Mouse (Mus musculus) forebrain, embryonic 14.5 days (tissue): ENCODE results near the gene Alox8. TPM values are rescaled to one million over a fixed set of nuclear protein-coding genes. Genes with fewer than 3 reads are reported as not detected.

ENCODE experiments used
- ATAC-seq: fragments of 200-750 bp; cut with Nextera tagmentation; 2 replicates; pipeline ENCODE4 v1.8.0; 2017; ENCODE audit warnings: mild to moderate bottlenecking, moderate library complexity
- DNase-seq: peaks from one replicate; pipeline ENCODE4 v3.0.0-alpha.2; 2015; ENCODE audit warnings: low spot score
- H3K27ac ChIP-seq: fragments of 300-500 bp; sonication (generic); 2 replicates; pipeline ENCODE4 v1.5.1; 2014; ENCODE audit warnings: low read depth, mild to moderate bottlenecking, control low read depth, low read length, moderate library complexity
- H3K27me3 ChIP-seq: fragments of 300-500 bp; sonication (generic); replicated peaks from 2 replicates; pipeline ENCODE4 v1.6.1; 2014; ENCODE audit warnings: low read length, control low read depth, mixed read lengths; ENCODE audit not compliant: control insufficient read depth, insufficient read depth
- H3K36me3 ChIP-seq: fragments of 300-500 bp; sonication (generic); 2 replicates; pipeline ENCODE4 v1.6.1; 2014; ENCODE audit warnings: low read length, control low read depth; ENCODE audit not compliant: control insufficient read depth, insufficient read depth
- H3K4me1 ChIP-seq: fragments of 300-500 bp; sonication (generic); 2 replicates; pipeline ENCODE4 v1.6.1; 2014; ENCODE audit warnings: antibody characterized with exemption, low read length, control low read depth; ENCODE audit not compliant: control insufficient read depth, insufficient read depth
- H3K4me2 ChIP-seq: fragments of 300-500 bp; sonication (generic); 2 replicates; pipeline ENCODE4 v1.6.1; 2014; ENCODE audit warnings: mild to moderate bottlenecking, control low read depth, low read length
- H3K4me3 ChIP-seq: fragments of 300-500 bp; sonication (generic); 2 replicates; pipeline ENCODE4 v1.5.1; 2014; ENCODE audit warnings: low read depth, low read length, control low read depth
- H3K9ac ChIP-seq: fragments of 300-500 bp; sonication (generic); 2 replicates; pipeline ENCODE4 v1.6.1; 2014; ENCODE audit warnings: mild to moderate bottlenecking, low read length, control low read depth, moderate library complexity
- H3K9me3 ChIP-seq: fragments of 300-500 bp; sonication (generic); replicated peaks from 2 replicates; pipeline ENCODE4 v1.6.1; 2016; ENCODE audit warnings: low read length, control low read depth, mixed read lengths; ENCODE audit not compliant: control insufficient read depth
- WGBS: fragments of 180-500 bp; shearing (Covaris S2); extraction: QIAGEN DNeasy Blood & Tissue Kit; methylation state at CpG from one replicate; pipeline ENCODE4 v1.1.7; 2014; 5-methylcytosine and 5-hydroxymethylcytosine counted together
- polyA plus RNA-seq: library from polyadenylated mRNA; unstranded; fragments of >200 nt; fragmentation: Nextera tagmentation; extraction: Ambion mirVana; gene quantifications from 2 replicates; pipeline ENCODE4 v1.2.1, GENCODE M21; 2014

Alox8 gene
- polyA plus RNA-seq, 1 experiment from 2014 or later, result 0.08 TPM

GRCm38 (mm10) chr11:69148451-69148960, 49.1 kb downstream of the Alox8 start:
- no peak overlapping the region for H3K27ac ChIP-seq
- H3K4me2 ChIP-seq, result no peak overlapping the region
- 0 out of 2 replicates have a peak, but pooled peaks cover 3% of the 10 kb centered on the region for H3K27me3 ChIP-seq
- no peaks in the 10 kb centered on the region for H3K9me3 ChIP-seq
- no peaks in the 10 kb centered on the region for H3K4me1 ChIP-seq
- ATAC-seq (no peak), DNase-seq (no peak)
- H3K4me3 ChIP-seq, result no peak overlapping the region
- H3K36me3 ChIP-seq, result no peaks in the 10 kb centered on the region
- H3K9ac ChIP-seq, result no peak overlapping the region
- WGBS, result 89% methylated on average over 5 of the region's 5 CpGs

GRCm38 (mm10) chr11:69147546-69147945, 50.1 kb downstream of the Alox8 start:
- Histone ChIP-seq H3K36me3 (no peaks in the 10 kb centered on the region), H3K27me3 (0 out of 2 replicates have a peak, but pooled peaks cover 3% of the 10 kb centered on the region), H3K4me3 (no peak overlapping the region), H3K9me3 (no peaks in the 10 kb centered on the region), H3K9ac (no peak overlapping the region), H3K4me1 (no peaks in the 10 kb centered on the region), H3K4me2 (no peak overlapping the region), H3K27ac (no peak overlapping the region)
- no peak for ATAC-seq
- 68% methylated on average over 7 of the region's 7 CpGs for WGBS
- DNase-seq, result peak; percentile 33

- no peaks in the 10 kb centered on the region for H3K4me1 ChIP-seq
- H3K4me2 ChIP-seq, result no peak overlapping the region
- ATAC-seq, result no peak
- H3K9me3 ChIP-seq, result no peaks in the 10 kb centered on the region
- no peaks in the 10 kb centered on the region for H3K36me3 ChIP-seq
- no peaks in the 10 kb centered on the region for H3K27me3 ChIP-seq
- no peak overlapping the region for H3K9ac ChIP-seq
- H3K4me3 ChIP-seq, result no peak overlapping the region
- 93% methylated on average over 6 of the region's 6 CpGs for WGBS
- DNase-seq, result no peak
- H3K27ac ChIP-seq, result no peak overlapping the region
Measured at GRCm38 (mm10) chr11:69135361-69135760, 62.3 kb downstream of the Alox8 start.

- DNase-seq, result no peak
- peak; percentile 50; the same call in 1 of the 2 replicates for ATAC-seq
Measured at GRCm38 (mm10) chr11:69134622-69134968, 63.0 kb downstream of the Alox8 start.

More at GRCm38 (mm10) chr11:69134622-69134968, 63.0 kb downstream of the Alox8 start:
- Histone ChIP-seq H3K4me1 (no peaks in the 10 kb centered on the region), H3K36me3 (no peaks in the 10 kb centered on the region), H3K9me3 (no peaks in the 10 kb centered on the region), H3K4me3 (peak overlapping the region; percentile 39), H3K4me2 (peak overlapping the region; percentile 76), H3K27ac (no peak overlapping the region), H3K27me3 (no peaks in the 10 kb centered on the region), H3K9ac (peak overlapping the region; percentile 59)
- 27% methylated on average over 8 of the region's 8 CpGs for WGBS

Other genes with a start within 250 kb of the Alox8 start
- gene Arhgef15, start 240.4 kb downstream of the Alox8 start, polyA plus RNA-seq, result 5.8 and 6.3 TPM in 2 replicates
- 0.75 and 1.2 TPM in 2 replicates for gene Slc25a35, start 229.7 kb downstream of the Alox8 start, polyA plus RNA-seq
- gene Rangrf, start 222.7 kb downstream of the Alox8 start, polyA plus RNA-seq, result 35.2 and 43.5 TPM in 2 replicates
- gene Pfas, start 189.4 kb downstream of the Alox8 start, polyA plus RNA-seq, result 14.1 and 15.6 TPM in 2 replicates
- gene Ctc1, start 181.9 kb downstream of the Alox8 start, polyA plus RNA-seq, result 43.4 and 56.1 TPM in 2 replicates
- gene Aurkb, start 152.2 kb downstream of the Alox8 start, polyA plus RNA-seq, result 69.2 and 74.0 TPM in 2 replicates
- gene Borcs6, start 138.1 kb downstream of the Alox8 start, polyA plus RNA-seq, result 10.7 and 13.9 TPM in 2 replicates
- 45.2 and 49.6 TPM in 2 replicates for gene Tmem107, start 127.0 kb downstream of the Alox8 start, polyA plus RNA-seq
- gene Vamp2, start 109.4 kb downstream of the Alox8 start, polyA plus RNA-seq, result 124 and 188 TPM in 2 replicates
- 6.8 and 11.6 TPM in 2 replicates for gene Per1, start 102.6 kb downstream of the Alox8 start, polyA plus RNA-seq
- gene Hes7, start 77.4 kb downstream of the Alox8 start, polyA plus RNA-seq, result 0.23 and 0.24 TPM in 2 replicates
- 0.14 TPM in 2 replicates for gene 9130213A22Rik, start 75.3 kb downstream of the Alox8 start, polyA plus RNA-seq
- gene Aloxe3, start 71.9 kb downstream of the Alox8 start, polyA plus RNA-seq, result 0.94 and 2.1 TPM in 2 replicates
- gene Alox12b, start 40.9 kb downstream of the Alox8 start, polyA plus RNA-seq, result 0.15 TPM in 1 of 2 replicates, not detected in the other
- 0.35 and 0.41 TPM in 2 replicates for gene Gucy2e, start 39.2 kb upstream of the Alox8 start, polyA plus RNA-seq
- gene Cntrob, start 125.9 kb upstream of the Alox8 start, polyA plus RNA-seq, result 13.9 and 18.9 TPM in 2 replicates
- 188 and 243 TPM in 2 replicates for gene Trappc1, start 126.1 kb upstream of the Alox8 start, polyA plus RNA-seq
- 3.3 and 3.9 TPM in 2 replicates for gene Kcnab3, start 128.4 kb upstream of the Alox8 start, polyA plus RNA-seq
- gene Rnf227, start 142.6 kb upstream of the Alox8 start, polyA plus RNA-seq, result 126 and 146 TPM in 2 replicates
- gene Chd3, start 171.6 kb upstream of the Alox8 start, polyA plus RNA-seq, result 70.3 and 77.3 TPM in 2 replicates
- 106 and 142 TPM in 2 replicates for gene Naa38, start 197.6 kb upstream of the Alox8 start, polyA plus RNA-seq
- 31.1 and 36.4 TPM in 2 replicates for gene Cyb5d1, start 197.8 kb upstream of the Alox8 start, polyA plus RNA-seq
- 4.7 and 5.7 TPM in 2 replicates for gene Tmem88, start 200.4 kb upstream of the Alox8 start, polyA plus RNA-seq
- gene Kdm6b, start 215.8 kb upstream of the Alox8 start, polyA plus RNA-seq, result 28.7 and 38.2 TPM in 2 replicates